Mouse (Mus musculus): ENCODE data around the gene Bpi.

Gene Bpi

GRCm38 (mm10) chr2:158299731-158300130 is 41.8 kb downstream of the Bpi start:
- no peak for DNase-seq

- no peak for DNase-seq
These were observed 44.9 kb downstream of the Bpi start for GRCm38 (mm10) chr2:158302807-158303206.

DNA sequence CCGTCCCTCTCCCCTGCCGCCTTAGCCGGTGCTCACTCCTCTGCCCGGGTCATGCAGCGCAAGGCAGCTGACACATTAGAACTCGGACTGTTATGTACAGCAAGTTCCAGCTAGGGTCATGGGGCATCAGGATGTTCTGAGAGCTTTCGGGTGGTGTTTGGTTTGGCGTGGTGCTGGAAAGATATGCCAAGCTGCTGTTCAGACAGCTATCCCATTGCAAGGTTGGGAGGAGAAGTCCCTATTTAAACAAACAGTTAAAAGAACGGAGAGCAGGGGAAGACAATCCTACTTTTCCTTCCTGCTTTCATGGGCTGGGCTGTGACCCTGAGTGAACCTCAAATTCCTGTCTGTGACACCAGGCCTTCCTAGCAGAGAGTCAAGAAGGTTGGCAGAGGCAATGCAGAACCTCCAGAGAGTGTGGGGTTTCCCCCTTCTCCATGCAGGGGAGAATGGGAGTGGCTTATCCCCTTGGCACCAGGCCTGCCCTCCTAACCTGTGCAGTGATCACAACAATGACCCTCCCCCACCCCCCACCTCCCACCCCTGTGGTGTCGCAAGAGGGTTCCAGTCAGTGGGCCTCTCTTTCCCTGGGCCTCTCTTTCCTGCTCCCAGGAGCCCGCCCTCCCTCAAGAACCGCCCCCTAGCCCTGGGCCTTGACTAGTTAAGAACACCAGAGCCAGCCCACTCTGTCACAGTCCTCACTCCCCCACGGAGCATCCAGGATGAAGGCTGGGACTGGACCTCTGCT is 48.2 kb downstream of the Bpi start, which contains the start of gene Lbp:
Gene Lbp, plus strand, starts transcription at position 546 of the 748 bp plus-strand sequence.
- DNase-seq = no peak

DNA sequence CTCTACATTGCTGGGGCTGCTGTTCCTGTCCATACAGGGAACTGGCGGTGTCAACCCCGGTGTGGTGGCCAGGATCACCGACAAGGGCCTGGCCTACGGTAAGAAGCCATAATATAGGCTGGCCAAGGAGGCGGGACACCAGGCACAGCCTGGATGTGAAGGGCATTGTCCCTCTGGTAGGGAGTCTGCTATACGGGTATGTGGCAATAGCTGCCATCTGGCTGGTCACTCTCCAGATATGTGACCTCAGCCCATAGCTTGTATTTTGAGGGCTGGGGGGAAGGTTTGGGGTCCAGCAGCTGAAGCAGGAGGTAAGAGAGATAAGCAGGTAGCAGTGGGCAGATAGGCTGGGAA is 48.8 kb downstream of the Bpi start:
- DNase-seq = no peak

DNA sequence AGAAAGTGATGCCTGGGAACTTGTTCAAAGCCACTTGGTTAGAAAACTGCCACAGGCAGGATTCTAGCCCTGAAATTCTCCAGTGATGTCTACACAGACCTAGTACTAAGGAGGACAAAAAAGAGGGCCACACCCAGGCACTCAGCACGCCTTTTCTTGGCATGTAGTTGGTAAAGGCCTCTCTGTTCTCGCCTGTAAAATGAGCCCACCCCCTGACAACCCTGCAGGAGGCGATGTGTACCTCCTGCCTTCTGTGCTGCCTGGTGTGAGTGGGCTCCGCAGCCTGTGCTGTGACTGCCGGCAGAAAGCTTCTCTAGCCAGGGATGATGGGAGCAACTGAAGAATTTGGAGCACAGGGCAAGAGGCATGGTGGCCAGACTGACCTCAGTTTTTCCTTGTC is 50.4 kb downstream of the Bpi start:
- DNase-seq = no peak

GRCm38 (mm10) chr2:158313089-158313488 is 55.2 kb downstream of the Bpi start:
- DNase-seq = no peak

- peak in 1 of 2 experiments; percentile 16 for DNase-seq
These were observed 58.5 kb downstream of the Bpi start for GRCm38 (mm10) chr2:158316371-158316770.

- DNase-seq = peak in 1 of 2 experiments; percentile 35
These were observed 59.1 kb downstream of the Bpi start for GRCm38 (mm10) chr2:158317026-158317425.

- DNase-seq = no peak
These were observed 63.7 kb downstream of the Bpi start for GRCm38 (mm10) chr2:158321596-158321995.

GRCm38 (mm10) chr2:158322845-158323244 is 65.0 kb downstream of the Bpi start:
- DNase-seq = no peak

DNA sequence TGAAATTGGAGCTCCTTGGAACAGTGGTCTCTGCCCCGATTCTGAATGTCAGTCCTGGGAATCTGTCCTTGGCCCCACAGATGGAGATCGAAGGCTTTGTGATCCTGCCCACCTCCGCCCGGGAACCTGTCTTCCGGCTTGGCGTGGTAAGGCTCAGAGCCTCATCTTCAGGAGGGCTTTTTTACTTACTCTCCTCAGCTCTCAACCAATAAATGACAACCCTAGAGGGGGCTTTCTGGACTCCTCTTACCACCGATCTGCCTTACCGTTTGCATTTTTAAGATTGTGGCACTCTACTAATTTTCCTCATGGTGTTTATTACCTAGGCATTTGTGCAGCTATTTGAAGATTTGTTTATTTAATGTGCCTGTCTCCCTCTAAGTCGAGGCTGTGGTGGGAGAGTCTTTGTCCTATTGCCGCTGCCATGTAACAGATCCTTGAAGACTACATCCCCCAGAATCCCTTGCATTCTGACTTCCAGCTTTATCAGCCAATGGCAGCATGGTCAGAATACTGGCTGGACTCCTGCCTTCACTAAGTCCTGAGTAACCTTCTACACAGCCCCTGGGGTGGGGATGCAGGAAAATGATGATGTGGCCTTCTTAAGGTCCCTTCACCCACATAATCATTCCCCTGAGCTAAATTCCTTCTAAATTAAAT is 66.8 kb downstream of the Bpi start:
- no peak for DNase-seq

DNA sequence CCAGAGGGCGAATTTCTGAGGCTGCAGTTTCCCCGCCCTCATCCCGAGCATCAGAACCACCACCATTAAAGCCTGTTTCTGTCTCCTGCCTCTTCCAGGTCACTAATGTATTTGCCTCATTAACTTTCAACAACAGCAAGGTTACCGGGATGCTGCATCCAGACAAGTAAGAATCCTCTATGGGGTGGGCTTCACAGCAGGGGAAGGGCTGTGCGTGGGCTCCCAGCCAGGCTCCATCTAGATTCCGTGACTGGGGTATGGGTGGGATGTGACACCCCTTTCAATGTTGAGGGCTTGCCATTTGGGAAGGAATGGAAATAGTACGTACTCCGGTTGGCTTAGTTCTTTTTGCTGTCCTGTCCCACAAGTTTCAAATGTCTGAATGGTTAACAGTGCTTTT is 67.7 kb downstream of the Bpi start:
- DNase-seq = no peak

All from spleen, adult 18-20 months (tissue).